Mouse (Mus musculus): ENCODE measurements at regions not wholly inside any gene's neighbourhood (a gene's known extent, or its start where the extent isn't known, plus 50 kb on each side); places are given as distances from the start of the nearest gene placed in this dataset.

DNA sequence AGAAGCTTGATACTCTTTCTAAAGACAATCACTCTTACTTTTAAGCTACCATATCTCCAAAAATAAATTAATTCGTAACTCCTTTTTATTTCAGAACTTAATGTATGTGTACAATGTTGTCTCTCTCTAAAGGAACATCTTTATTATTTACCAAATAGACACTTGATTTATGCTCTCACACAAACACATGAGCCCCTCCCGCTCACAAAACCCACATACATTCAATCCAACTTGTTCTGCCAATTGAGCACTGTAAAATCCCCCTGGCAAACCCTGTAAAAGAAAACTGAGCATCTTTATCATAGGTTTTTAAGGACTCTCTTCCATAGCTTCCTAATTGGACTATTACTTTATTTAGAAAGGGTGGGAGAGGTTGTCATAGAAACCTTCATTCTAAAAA lies 812.5 kb downstream of the Phf3 start:
- no peak for DNase-seq

GRCm38 (mm10) chr1:30060806-30061205 lies 812.9 kb downstream of the Phf3 start:
- no peak for DNase-seq

DNA sequence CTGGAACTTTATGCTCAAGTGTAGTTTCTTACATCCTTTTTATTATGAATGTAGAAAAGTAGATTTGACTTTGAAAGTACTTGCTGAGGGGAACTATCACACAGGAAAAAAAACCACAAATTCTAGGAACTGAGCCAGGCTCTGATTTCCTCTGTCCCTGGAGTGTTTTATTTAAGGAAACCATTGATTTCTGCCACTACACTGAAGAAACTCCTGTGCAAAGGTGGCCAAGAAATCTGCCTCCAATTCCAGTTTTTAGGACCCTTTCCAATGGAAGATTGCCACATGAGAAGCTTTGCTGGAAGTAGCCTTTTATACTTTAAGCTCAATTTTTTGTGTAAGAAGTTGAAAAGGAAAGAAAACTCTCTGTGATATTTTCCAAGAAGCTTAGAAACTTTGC lies 856.1 kb downstream of the Phf3 start:
- peak; percentile 11 for DNase-seq

- no peak for DNase-seq
These were observed 864.9 kb downstream of the Phf3 start for GRCm38 (mm10) chr1:30008757-30009340.

Measured in adrenal gland, postnatal 14 days (tissue).